Mouse (Mus musculus) CH12.LX (cell line): ENCODE measurements around the gene Dlg2. TPM values are rescaled to one million over a fixed set of nuclear protein-coding genes. Genes with fewer than 3 reads are reported as not detected.

ENCODE experiments used
- DNase-seq: peaks from one replicate; pipeline ENCODE4 v3.0.0-alpha.2; 2013; ENCODE audit errors: extremely low read depth
- H3K27ac ChIP-seq: 2 replicates; pipeline ENCODE4 v1.5.1; 2012; ENCODE audit warnings: low read depth, mild to moderate bottlenecking, control low read depth, moderate library complexity; ENCODE audit not compliant: insufficient read depth
- H3K27me3 ChIP-seq: replicated peaks from 2 replicates; pipeline ENCODE3; 2012; ENCODE audit warnings: inconsistent platforms
- H3K36me3 ChIP-seq, 2 experiments: replicated peaks in 1 of 2; 2 replicates each; pipeline versions ENCODE3 to v1.6.1; 2012; ENCODE audit warnings: inconsistent platforms in 1 of 2, low read length in 1 of 2, mild to moderate bottlenecking in 1 of 2, mixed read lengths in 1 of 2, moderate library complexity in 1 of 2; ENCODE audit not compliant: control insufficient read depth in 1 of 2, insufficient read depth in 1 of 2
- H3K4me1 ChIP-seq, 2 experiments: 2 replicates each; pipeline ENCODE4 v1.6.1; 2012; ENCODE audit warnings: inconsistent platforms in 1 of 2, moderate library complexity in 1 of 2; ENCODE audit not compliant: insufficient read depth in 2 of 2, control insufficient read depth in 1 of 2
- H3K4me2 ChIP-seq: 2 replicates; pipeline ENCODE4 v1.6.1; 2012; ENCODE audit warnings: low read depth, mild to moderate bottlenecking, control low read depth; ENCODE audit not compliant: poor library complexity, insufficient read depth, severe bottlenecking
- H3K4me3 ChIP-seq, 3 experiments: fragments of 150-350 bp in 1 of 3; sonication (generic) in 1 of 3; replicated peaks in 1 of 3; 2 replicates each; pipeline versions ENCODE3 to v1.5.1; 2011 to 2012; ENCODE audit warnings: low read depth in 2 of 3, low read length in 2 of 3, mild to moderate bottlenecking in 2 of 3, moderate library complexity in 2 of 3, control low read depth in 1 of 3, improper control_type of control experiment in 1 of 3, inconsistent platforms in 1 of 3, mixed read lengths in 1 of 3; ENCODE audit not compliant: poor library complexity in 1 of 3
- H3K79me2 ChIP-seq: replicated peaks from 2 replicates; pipeline ENCODE4 v1.6.1; 2012; ENCODE audit warnings: mild to moderate bottlenecking, moderate library complexity; ENCODE audit not compliant: control insufficient read depth, poor library complexity, insufficient read depth, severe bottlenecking; ENCODE audit errors: extremely low read depth
- H3K9ac ChIP-seq: 2 replicates; pipeline ENCODE4 v1.6.1; 2012; ENCODE audit warnings: low read depth, mild to moderate bottlenecking, control low read depth, moderate library complexity; ENCODE audit not compliant: insufficient read depth
- H3K9me3 ChIP-seq: replicated peaks from 2 replicates; pipeline ENCODE3; 2012; ENCODE audit warnings: low read length, inconsistent platforms, mixed read lengths
- CHD1 ChIP-seq: IDR thresholded peaks from 2 replicates; pipeline ENCODE4 v1.6.1; 2012; ENCODE audit warnings: low read depth, low read length, improper control_type of control experiment, inconsistent platforms
- CHD2 ChIP-seq: IDR thresholded peaks from 2 replicates; pipeline ENCODE4 v1.6.1; 2011; ENCODE audit warnings: low read length, improper control_type of control experiment
- ELF1 ChIP-seq: IDR thresholded peaks from 2 replicates; pipeline ENCODE4 v1.6.1; 2014; ENCODE audit warnings: low read depth, mild to moderate bottlenecking, inconsistent platforms, low read length, improper control_type of control experiment
- ETS1 ChIP-seq: conservative IDR thresholded peaks from 2 replicates; pipeline ENCODE4 v1.6.1; 2012; ENCODE audit warnings: low read depth, mild to moderate bottlenecking, inconsistent platforms, low read length, improper control_type of control experiment, moderate library complexity
- GABPA ChIP-seq: IDR thresholded peaks from 2 replicates; pipeline ENCODE4 v1.6.1; 2012; ENCODE audit warnings: low read depth, low read length, improper control_type of control experiment, inconsistent platforms; ENCODE audit not compliant: insufficient replicate concordance
- HCFC1 ChIP-seq: IDR thresholded peaks from 2 replicates; pipeline ENCODE4 v1.6.1; 2012; ENCODE audit warnings: low read depth, mild to moderate bottlenecking, inconsistent platforms, low read length, improper control_type of control experiment
- JUN ChIP-seq: IDR thresholded peaks from 2 replicates; pipeline ENCODE4 v1.6.1; 2011; ENCODE audit warnings: low read depth, mild to moderate bottlenecking, low read length, improper control_type of control experiment, moderate library complexity; ENCODE audit not compliant: insufficient read depth
- KAT2A ChIP-seq: IDR thresholded peaks from 2 replicates; pipeline ENCODE4 v1.6.1; 2012; ENCODE audit warnings: low read length, improper control_type of control experiment, inconsistent platforms; ENCODE audit not compliant: insufficient replicate concordance
- MAFK ChIP-seq: IDR thresholded peaks from 2 replicates; pipeline ENCODE4 v1.6.1; 2011; ENCODE audit warnings: low read length, improper control_type of control experiment; ENCODE audit not compliant: insufficient replicate concordance
- MAX ChIP-seq: IDR thresholded peaks from 2 replicates; pipeline ENCODE4 v1.6.1; 2011; ENCODE audit warnings: low read length, improper control_type of control experiment
- MAZ ChIP-seq: IDR thresholded peaks from 2 replicates; pipeline ENCODE4 v1.6.1; 2012; ENCODE audit warnings: low read depth, mild to moderate bottlenecking, inconsistent platforms, low read length, improper control_type of control experiment, moderate library complexity
- MEF2A ChIP-seq: IDR thresholded peaks from 2 replicates; pipeline ENCODE4 v1.6.1; 2014; ENCODE audit warnings: low read depth, mild to moderate bottlenecking, inconsistent platforms, low read length, improper control_type of control experiment, borderline replicate concordance
- MXI1 ChIP-seq: IDR thresholded peaks from 2 replicates; pipeline ENCODE4 v1.6.1; 2011; ENCODE audit warnings: mild to moderate bottlenecking, low read depth, low read length, improper control_type of control experiment
- PAX5 ChIP-seq: IDR thresholded peaks from 2 replicates; pipeline ENCODE4 v1.6.1; 2012; ENCODE audit warnings: low read length, inconsistent platforms, mixed read lengths
- POLR2A ChIP-seq: IDR thresholded peaks from 2 replicates; pipeline ENCODE4 v1.6.1; 2011; ENCODE audit warnings: low read depth, mild to moderate bottlenecking, improper control_type of control experiment, low read length
- RAD21 ChIP-seq: IDR thresholded peaks from 2 replicates; pipeline ENCODE4 v1.6.1; 2011; ENCODE audit warnings: low read depth, mild to moderate bottlenecking, low read length, improper control_type of control experiment, moderate library complexity
- TCF12 ChIP-seq: IDR thresholded peaks from 2 replicates; pipeline ENCODE4 v1.6.1; 2014; ENCODE audit warnings: low read depth, mild to moderate bottlenecking, inconsistent platforms, low read length, improper control_type of control experiment
- UBTF ChIP-seq: IDR thresholded peaks from 2 replicates; pipeline ENCODE4 v1.6.1; 2012; ENCODE audit warnings: low read depth, mild to moderate bottlenecking, inconsistent platforms, low read length, improper control_type of control experiment, moderate library complexity
- USF1 ChIP-seq: IDR thresholded peaks from 2 replicates; pipeline ENCODE4 v1.6.1; 2014; ENCODE audit warnings: low read depth, mild to moderate bottlenecking, inconsistent platforms, low read length, improper control_type of control experiment
- USF2 ChIP-seq: conservative IDR thresholded peaks from 2 replicates; pipeline ENCODE4 v1.6.1; 2011; ENCODE audit warnings: low read depth, low read length, improper control_type of control experiment
- dilution Hi-C: fragments of 300-500 bp; cut with MboI; formaldehyde crosslinking; loops from 2 replicates; pipeline ENCODE4 v1.14.3; 2020; ENCODE audit warnings: low sequenced_read_pairs; ENCODE audit not compliant: extremely low pct_unique_long_range_greater_than_20kb, extremely low pct_ligation_motif_present
- in situ Hi-C: fragments of 300-500 bp; cut with MboI; formaldehyde crosslinking; loops from 3 replicates; pipeline ENCODE4 v1.14.3; 2019; ENCODE audit warnings: low sequenced_read_pairs, low pct_ligation_motif_present, low pct_unique_long_range_greater_than_20kb, mixed read lengths
- polyA plus RNA-seq: library from polyadenylated mRNA; unstranded; fragments of >175 nt; gene quantifications from 2 replicates; pipeline ENCODE4 v1.2.1, GENCODE M21; 2012; ENCODE audit warnings: low read depth; ENCODE audit not compliant: insufficient read length
- total RNA-seq, 2 experiments: library from RNA; depleted of rRNA; stranded (reverse); fragments of 300-350 nt in 1 of 2; fragments of >200 nt in 1 of 2; gene quantifications; 2 replicates each; pipeline ENCODE4 v1.2.3; 2012 to 2014

The Dlg2 gene
- total and polyA plus RNA-seq, 3 experiments: 0.36 TPM; not detected in 2

- no peak overlapping the region for H3K4me2 ChIP-seq
- no peaks in the 10 kb centered on the region for H3K79me2 ChIP-seq
- in situ Hi-C loops: no loop called here
- no peaks in the 10 kb centered on the region for H3K9me3 ChIP-seq
- dilution Hi-C loops: no loop called here
- H3K27me3 ChIP-seq: no peaks in the 10 kb centered on the region
- no peak overlapping the region for H3K4me3 ChIP-seq
- H3K9ac ChIP-seq: no peak overlapping the region
- DNase-seq: no peak
- no peaks in the 10 kb centered on the region for H3K4me1 ChIP-seq
- TF ChIP-seq JUN (no peak), UBTF (no peak), MAZ (no peak), HCFC1 (no peak), ELF1 (no peak)
- H3K27ac ChIP-seq: no peak overlapping the region
- no peaks in the 10 kb centered on the region for H3K36me3 ChIP-seq
Observed at GRCm38 (mm10) chr7:91241718-91242117, 765.2 kb downstream of the Dlg2 start.

- H3K4me2 ChIP-seq: no peak overlapping the region
- dilution Hi-C loops: no loop called here
- no peak overlapping the region for H3K27ac ChIP-seq
- in situ Hi-C loops: no loop called here
- no peaks in the 10 kb centered on the region for H3K9me3 ChIP-seq
- H3K27me3 ChIP-seq: no peaks in the 10 kb centered on the region
- no peaks in the 10 kb centered on the region for H3K36me3 ChIP-seq
- DNase-seq: no peak
- no peaks in the 10 kb centered on the region for H3K4me1 ChIP-seq
- no peak overlapping the region for H3K4me3 ChIP-seq
- TF ChIP-seq USF2: no peak
- TF ChIP-seq POLR2A: no peak
- TF ChIP-seq MAFK: no peak
- no peak for TF ChIP-seq GABPA
- no peak for TF ChIP-seq TCF12
- no peak for TF ChIP-seq MEF2A
- TF ChIP-seq CHD2: no peak
- no peak for TF ChIP-seq ELF1
- no peak for TF ChIP-seq RAD21
- no peak for TF ChIP-seq CHD1
- TF ChIP-seq MAX: no peak
- TF ChIP-seq USF1: no peak
- no peak for TF ChIP-seq MXI1
- no peak for TF ChIP-seq UBTF
- no peak for TF ChIP-seq MAZ
- TF ChIP-seq HCFC1: no peak
- TF ChIP-seq PAX5: no peak
- no peak for TF ChIP-seq KAT2A
- TF ChIP-seq ETS1: no peak
- TF ChIP-seq, all 38 proteins: peak for 0
- H3K9ac ChIP-seq: no peak overlapping the region
- H3K79me2 ChIP-seq: no peaks in the 10 kb centered on the region
Observed at GRCm38 (mm10) chr7:91261672-91262030, 785.2 kb downstream of the Dlg2 start.
